ENCODE assay signal across 19 mouse cellular contexts in the genomic region with DNA sequence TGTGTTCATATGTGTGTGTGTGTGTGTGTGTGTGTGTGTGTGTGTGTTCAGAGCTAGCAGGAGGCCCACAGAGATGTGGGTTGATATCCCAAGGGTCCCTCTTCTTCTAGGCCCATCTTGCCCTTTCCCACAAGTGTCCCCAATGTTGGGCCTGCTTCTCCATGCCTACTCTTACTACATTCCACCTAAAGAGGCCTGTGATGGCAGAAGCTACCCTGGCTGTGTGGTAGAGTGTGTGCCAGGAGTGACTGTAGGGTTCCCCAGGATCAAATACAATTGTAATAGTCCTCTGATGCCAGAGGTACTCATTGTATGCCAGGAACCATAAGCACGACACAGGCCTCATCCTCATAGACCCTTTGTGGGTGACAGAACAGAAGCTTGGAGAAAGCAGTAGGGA. TPM values are rescaled to one million over a fixed set of nuclear protein-coding genes. Genes with fewer than 3 reads are reported as not detected.
A peak's percentile ranks its signal among the peaks of the same experiment; 100 is the strongest.
DNase-seq lines count a peak whose midpoint lies in the region; ATAC-seq and TF ChIP-seq lines count a peak whose summit lies in the region.
"Had no signal": no experiment of that assay in that cellular context is flagged by ENCODE, and none has a peak within 500 bp of the region (broad histone marks: within the 10 kb centered on the region; RNA-seq: fewer than 3 reads in every experiment).

No protein-coding gene starts in this region.

- 96% methylated on average over 1 of the region's 1 CpGs for WGBS in hindbrain, embryonic 12.5 days
- WGBS in hindbrain, postnatal 0 days = 92% methylated on average over 1 of the region's 1 CpGs
- whole genome bisulfite sequencing in midbrain, embryonic 11.5 days = 88% methylated on average over 1 of the region's 1 CpGs
- 90% methylated on average over 1 of the region's 1 CpGs for WGBS in midbrain, embryonic 14.5 days
- 100% methylated on average over 1 of the region's 1 CpGs for WGBS in limb, embryonic 13.5 days

- no peaks in the 10 kb centered on the region for H3K9me3 ChIP-seq in hindbrain, embryonic 12.5 days (replicated peaks)
- no peaks in the 10 kb centered on the region for H3K9me3 ChIP-seq in hindbrain, postnatal 0 days (ENCODE audit: low read length)
- no peaks in the 10 kb centered on the region for H3K9me3 ChIP-seq in midbrain, embryonic 11.5 days (ENCODE audit: control insufficient read depth, low read length)
- H3K9me3 ChIP-seq in midbrain, embryonic 14.5 days (ENCODE audit: control insufficient read depth, low read length) = no peaks in the 10 kb centered on the region
- H3K9me3 ChIP-seq in limb, embryonic 13.5 days = no peaks in the 10 kb centered on the region
- H3K9me3 ChIP-seq: forebrain, embryonic 15.5 days; midbrain, embryonic 15.5 days; neural tube, embryonic 12.5 days had no signal

- no peak for ATAC-seq in hindbrain, embryonic 12.5 days (ENCODE audit: low FRiP score)
- ATAC-seq in hindbrain, postnatal 0 days = no peak
- ATAC-seq in midbrain, embryonic 11.5 days (ENCODE audit: low FRiP score) = no peak
- no peak for ATAC-seq in midbrain, embryonic 14.5 days (ENCODE audit: low FRiP score, low TSS enrichment)
- no peak for ATAC-seq in limb, embryonic 13.5 days (ENCODE audit: low FRiP score, low read depth)
- ATAC-seq: forebrain, embryonic 15.5 days; hindbrain, embryonic 16.5 days; liver, postnatal 0 days; midbrain, embryonic 15.5 days; Patski had no signal

- H3K4me3 ChIP-seq in hindbrain, embryonic 12.5 days = no peak overlapping the region
- H3K4me3 ChIP-seq in hindbrain, postnatal 0 days (ENCODE audit: low read length) = no peak overlapping the region
- H3K4me3 ChIP-seq in midbrain, embryonic 11.5 days (ENCODE audit: low read depth, low read length) = no peak overlapping the region
- H3K4me3 ChIP-seq in midbrain, embryonic 14.5 days (replicated peaks; ENCODE audit: low read depth, low read length) = no peak overlapping the region
- H3K4me3 ChIP-seq in limb, embryonic 13.5 days = no peak overlapping the region
- H3K4me3 ChIP-seq in layer of hippocampus, adult 2 months = no peak overlapping the region
- H3K4me3 ChIP-seq: forebrain, embryonic 15.5 days; midbrain, embryonic 15.5 days; neural tube, embryonic 12.5 days had no signal

- H3K9ac ChIP-seq in hindbrain, embryonic 12.5 days = no peak overlapping the region
- H3K9ac ChIP-seq in hindbrain, postnatal 0 days (replicated peaks; ENCODE audit: low read length) = no peak overlapping the region
- H3K9ac ChIP-seq in midbrain, embryonic 11.5 days (ENCODE audit: low read length) = no peak overlapping the region
- no peak overlapping the region for H3K9ac ChIP-seq in midbrain, embryonic 14.5 days (replicated peaks; ENCODE audit: low read length)
- H3K9ac ChIP-seq in limb, embryonic 13.5 days = no peak overlapping the region
- H3K9ac ChIP-seq: forebrain, embryonic 15.5 days; liver, postnatal 0 days; midbrain, embryonic 15.5 days; neural tube, embryonic 12.5 days had no signal

- DNase-seq in cerebellum, adult 9-11 months = peak; percentile 55
- no peak for DNase-seq in cerebellum, postnatal 14 days
- no peak for DNase-seq in hindbrain, postnatal 0 days (ENCODE audit: low spot score)
- DNase-seq in midbrain, embryonic 11.5 days (ENCODE audit: low spot score, missing footprints) = peak; percentile 70
- DNase-seq in midbrain, embryonic 14.5 days = no peak
- no peak for DNase-seq in layer of hippocampus, adult 2 months (ENCODE audit: low spot score in 2 of 2)
- DNase-seq: embryo, embryonic 11 days; left cerebral cortex, postnatal 4 days; liver, postnatal 0 days; right cerebral cortex, postnatal 4 days; thymus, postnatal 4 days had no signal

- peaks cover 46% of the 10 kb centered on the region for H3K4me1 ChIP-seq in hindbrain, embryonic 12.5 days
- H3K4me1 ChIP-seq in hindbrain, postnatal 0 days (ENCODE audit: insufficient read depth, low read length) = peaks cover 30% of the 10 kb centered on the region
- peaks cover 34% of the 10 kb centered on the region for H3K4me1 ChIP-seq in midbrain, embryonic 11.5 days (ENCODE audit: control insufficient read depth, insufficient read depth, low read length)
- peaks cover 30% of the 10 kb centered on the region for H3K4me1 ChIP-seq in midbrain, embryonic 14.5 days (ENCODE audit: control insufficient read depth, insufficient read depth, low read length)
- peaks cover 65% of the 10 kb centered on the region for H3K4me1 ChIP-seq in limb, embryonic 13.5 days

- TF ChIP-seq CTCF in hindbrain, postnatal 0 days (IDR thresholded peaks at IDR 0.05; ENCODE audit: low read depth) = no peak
- TF ChIP-seq CTCF in layer of hippocampus, adult 2 months (conservative IDR thresholded peaks at IDR 0.05) = no peak

- H3K27me3 ChIP-seq in hindbrain, embryonic 12.5 days = no peaks in the 10 kb centered on the region
- no peaks in the 10 kb centered on the region for H3K27me3 ChIP-seq in hindbrain, postnatal 0 days (ENCODE audit: insufficient read depth, low read length)
- no peaks in the 10 kb centered on the region for H3K27me3 ChIP-seq in midbrain, embryonic 11.5 days (ENCODE audit: control insufficient read depth, insufficient read depth, low read length)
- no peaks in the 10 kb centered on the region for H3K27me3 ChIP-seq in midbrain, embryonic 14.5 days (ENCODE audit: control insufficient read depth, insufficient read depth, low read length)
- H3K27me3 ChIP-seq in limb, embryonic 13.5 days = no peaks in the 10 kb centered on the region
- H3K27me3 ChIP-seq: forebrain, embryonic 15.5 days; midbrain, embryonic 15.5 days; neural tube, embryonic 12.5 days; Patski had no signal

- no peaks in the 10 kb centered on the region for H3K36me3 ChIP-seq in hindbrain, embryonic 12.5 days
- H3K36me3 ChIP-seq in hindbrain, postnatal 0 days (ENCODE audit: insufficient read depth, low read length) = no peaks in the 10 kb centered on the region
- H3K36me3 ChIP-seq in midbrain, embryonic 11.5 days (ENCODE audit: control insufficient read depth, insufficient read depth, low read length) = no peaks in the 10 kb centered on the region
- peaks cover 8% of the 10 kb centered on the region for H3K36me3 ChIP-seq in midbrain, embryonic 14.5 days (ENCODE audit: control insufficient read depth, insufficient read depth, low read length)
- H3K36me3 ChIP-seq in limb, embryonic 13.5 days = peaks cover 7% of the 10 kb centered on the region
- H3K36me3 ChIP-seq: forebrain, embryonic 15.5 days; midbrain, embryonic 15.5 days; neural tube, embryonic 12.5 days had no signal

- no peak overlapping the region for H3K4me2 ChIP-seq in hindbrain, embryonic 12.5 days (replicated peaks)
- H3K4me2 ChIP-seq in hindbrain, postnatal 0 days (ENCODE audit: low read depth, low read length) = no peak overlapping the region
- no peak overlapping the region for H3K4me2 ChIP-seq in midbrain, embryonic 11.5 days
- no peak overlapping the region for H3K4me2 ChIP-seq in midbrain, embryonic 14.5 days (ENCODE audit: low read length)
- no peak overlapping the region for H3K4me2 ChIP-seq in limb, embryonic 13.5 days (replicated peaks)
- H3K4me2 ChIP-seq: forebrain, embryonic 15.5 days; midbrain, embryonic 15.5 days had no signal

- peak overlapping the region; percentile 49; the same call in 1 of the 2 replicates for H3K27ac ChIP-seq in hindbrain, embryonic 12.5 days
- no peak overlapping the region for H3K27ac ChIP-seq in hindbrain, postnatal 0 days
- H3K27ac ChIP-seq in midbrain, embryonic 11.5 days (ENCODE audit: low read depth, low read length) = no peak overlapping the region
- no peak overlapping the region for H3K27ac ChIP-seq in midbrain, embryonic 14.5 days (replicated peaks; ENCODE audit: low read depth, low read length)
- 0 out of 2 replicates have a peak overlapping the region, but pooled peaks have one; percentile 3 for H3K27ac ChIP-seq in limb, embryonic 13.5 days
- H3K27ac ChIP-seq in layer of hippocampus, adult 2 months = no peak overlapping the region
- H3K27ac ChIP-seq: neural tube, embryonic 12.5 days had no signal

RNA-seq across cellular contexts. Expression of a gene that starts 1.9 kb away (rescaled TPM):
- polyA plus RNA-seq in hindbrain, embryonic 12.5 days (2016; fragmentation: Nextera tagmentation; extraction: Ambion mirVana) = 125 and 133 TPM in 2 replicates
- total RNA-seq in hindbrain, postnatal 0 days (2014; rRNA removed) = 310 and 330 TPM in 2 replicates
- polyA plus RNA-seq in hindbrain, postnatal 0 days (2015; fragmentation: Nextera tagmentation; extraction: Ambion mirVana) = 147 and 155 TPM in 2 replicates
- polyA plus RNA-seq in midbrain, embryonic 11.5 days (2014; fragmentation: Nextera tagmentation; extraction: Ambion mirVana) = 46.2 and 53.3 TPM in 2 replicates
- 99.4 and 121 TPM in 2 replicates for polyA plus RNA-seq in midbrain, embryonic 14.5 days (2014; fragmentation: Nextera tagmentation; extraction: Ambion mirVana)
- 61.5 and 66.6 TPM in 2 replicates for polyA plus RNA-seq in limb, embryonic 13.5 days (2015; fragmentation: Nextera tagmentation; extraction: Ambion mirVana)
- total RNA-seq in layer of hippocampus, adult 2 months (2021) = 10 to 100 TPM; 36.6 to 40.7 TPM

RNA-seq across cellular contexts. Expression of a gene that starts 19.0 kb away (rescaled TPM):
- 0.31 and 0.37 TPM in 2 replicates for polyA plus RNA-seq in hindbrain, embryonic 12.5 days (2016; fragmentation: Nextera tagmentation; extraction: Ambion mirVana)
- 1.3 and 2.7 TPM in 2 replicates for total RNA-seq in hindbrain, postnatal 0 days (2014; rRNA removed)
- polyA plus RNA-seq in hindbrain, postnatal 0 days (2015; fragmentation: Nextera tagmentation; extraction: Ambion mirVana) = 0.18 TPM in 2 replicates
- 0.05 and 0.10 TPM in 2 replicates for polyA plus RNA-seq in midbrain, embryonic 11.5 days (2014; fragmentation: Nextera tagmentation; extraction: Ambion mirVana)
- 0.11 and 0.20 TPM in 2 replicates for polyA plus RNA-seq in midbrain, embryonic 14.5 days (2014; fragmentation: Nextera tagmentation; extraction: Ambion mirVana)
- polyA plus RNA-seq in limb, embryonic 13.5 days (2015; fragmentation: Nextera tagmentation; extraction: Ambion mirVana) = 0.04 TPM in 1 of 2 replicates, not detected in the other
- under 1 TPM; 0.59 to 0.76 TPM for total RNA-seq in layer of hippocampus, adult 2 months (2021)
- total RNA-seq: gastrocnemius, adult 18-20 months had no signal
- polyA plus RNA-seq: liver, postnatal 0 days had no signal

RNA-seq across cellular contexts. Expression of a gene that starts 38.5 kb away (rescaled TPM):
- 33.2 and 34.7 TPM in 2 replicates for polyA plus RNA-seq in hindbrain, embryonic 12.5 days (2016; fragmentation: Nextera tagmentation; extraction: Ambion mirVana)
- 38.2 and 38.5 TPM in 2 replicates for total RNA-seq in hindbrain, postnatal 0 days (2014; rRNA removed)
- 25.6 and 28.2 TPM in 2 replicates for polyA plus RNA-seq in hindbrain, postnatal 0 days (2015; fragmentation: Nextera tagmentation; extraction: Ambion mirVana)
- 29.5 and 35.0 TPM in 2 replicates for polyA plus RNA-seq in midbrain, embryonic 11.5 days (2014; fragmentation: Nextera tagmentation; extraction: Ambion mirVana)
- polyA plus RNA-seq in midbrain, embryonic 14.5 days (2014; fragmentation: Nextera tagmentation; extraction: Ambion mirVana) = 27.9 and 28.1 TPM in 2 replicates
- 28.8 and 29.0 TPM in 2 replicates for polyA plus RNA-seq in limb, embryonic 13.5 days (2015; fragmentation: Nextera tagmentation; extraction: Ambion mirVana)
- total RNA-seq in layer of hippocampus, adult 2 months (2021) = 10 to 100 TPM; 26.5 to 27.2 TPM

RNA-seq across cellular contexts. Expression of a gene that starts 47.3 kb away (rescaled TPM):
- polyA plus RNA-seq in hindbrain, embryonic 12.5 days (2016; fragmentation: Nextera tagmentation; extraction: Ambion mirVana) = 0.78 and 1.1 TPM in 2 replicates
- 2.0 and 24.2 TPM in 2 replicates for total RNA-seq in hindbrain, postnatal 0 days (2014; rRNA removed)
- 1.5 and 1.6 TPM in 2 replicates for polyA plus RNA-seq in hindbrain, postnatal 0 days (2015; fragmentation: Nextera tagmentation; extraction: Ambion mirVana)
- 0.99 and 1.1 TPM in 2 replicates for polyA plus RNA-seq in midbrain, embryonic 11.5 days (2014; fragmentation: Nextera tagmentation; extraction: Ambion mirVana)
- polyA plus RNA-seq in midbrain, embryonic 14.5 days (2014; fragmentation: Nextera tagmentation; extraction: Ambion mirVana) = 1.5 and 1.7 TPM in 2 replicates
- 0.67 and 1.5 TPM in 2 replicates for polyA plus RNA-seq in limb, embryonic 13.5 days (2015; fragmentation: Nextera tagmentation; extraction: Ambion mirVana)
- 1 to 10 TPM; 1.5 to 2.1 TPM for total RNA-seq in layer of hippocampus, adult 2 months (2021)

Comparison
In these comparisons a context has a peak if more than half of its experiments do, and no peak if none do; other contexts are left out.
1. DNase-seq: peak in cerebellum, adult 9-11 months (single experiment) and midbrain, embryonic 11.5 days (single experiment); none in cerebellum, postnatal 14 days (0 of 2), hindbrain, postnatal 0 days (single experiment), midbrain, embryonic 14.5 days (single experiment) and layer of hippocampus, adult 2 months (0 of 2).
2. H3K27ac ChIP-seq: peak in hindbrain, embryonic 12.5 days (single experiment) and limb, embryonic 13.5 days (single experiment); none in hindbrain, postnatal 0 days (single experiment), midbrain, embryonic 11.5 days (single experiment), midbrain, embryonic 14.5 days (single experiment) and layer of hippocampus, adult 2 months (single experiment).